Mouse (Mus musculus) C2C12 (cell line): ENCODE data around the gene Clec1a. TPM values are rescaled to one million over a fixed set of nuclear protein-coding genes. Genes with fewer than 3 reads are reported as not detected.

Experiments used
- H3K27me3 ChIP-seq: one replicate; pipeline ENCODE4 v1.6.1; 2011; ENCODE audit not compliant: control insufficient read depth, insufficient read depth, insufficient read length
- H3K36me3 ChIP-seq: one replicate; pipeline ENCODE4 v1.6.1; 2011; ENCODE audit not compliant: control insufficient read depth, insufficient read depth
- H3K4me3 ChIP-seq: one replicate; pipeline ENCODE4 v1.5.1; 2011; ENCODE audit warnings: mild to moderate bottlenecking, control low read depth; ENCODE audit not compliant: poor library complexity, insufficient read depth, severe bottlenecking
- H3K79me2 ChIP-seq: one replicate; pipeline ENCODE4 v1.6.1; 2011; ENCODE audit not compliant: control insufficient read depth, insufficient read depth
- H3K79me3 ChIP-seq: one replicate; pipeline ENCODE4 v1.6.1; 2011; ENCODE audit warnings: low read depth, control low read depth
- H3ac ChIP-seq: one replicate; pipeline ENCODE3; 2011; ENCODE audit warnings: low read depth; ENCODE audit not compliant: control insufficient read depth, insufficient read length
- CEBPB ChIP-seq: IDR thresholded peaks from one replicate; pipeline ENCODE4 v1.6.1; 2011; ENCODE audit warnings: low read depth, mild to moderate bottlenecking, control low read depth, moderate library complexity
- CTCF ChIP-seq: IDR thresholded peaks from one replicate; pipeline ENCODE4 v1.5.1; 2011; ENCODE audit not compliant: control insufficient read depth, insufficient read depth, insufficient read length
- FOSL1 ChIP-seq: IDR thresholded peaks from one replicate; pipeline ENCODE4 v1.8.0; 2011; ENCODE audit warnings: mild to moderate bottlenecking, low read length; ENCODE audit not compliant: poor library complexity, insufficient read depth, severe bottlenecking
- MAX ChIP-seq: IDR thresholded peaks from one replicate; pipeline ENCODE4 v1.6.1; 2011; ENCODE audit warnings: mild to moderate bottlenecking, control low read depth
- MYOD1 ChIP-seq: IDR thresholded peaks from one replicate; pipeline ENCODE4 v1.6.1; 2011; ENCODE audit warnings: low read depth; ENCODE audit not compliant: control insufficient read depth, insufficient read length
- MYOG ChIP-seq: IDR thresholded peaks from one replicate; pipeline ENCODE4 v1.6.1; 2011; ENCODE audit not compliant: control insufficient read depth, insufficient read length; ENCODE audit errors: extremely low read depth
- USF1 ChIP-seq: IDR thresholded peaks from one replicate; pipeline ENCODE4 v1.6.1; 2011; ENCODE audit warnings: low read depth, mild to moderate bottlenecking, control low read depth, moderate library complexity
- polyA plus RNA-seq: library from polyadenylated mRNA; unstranded; fragments of >200 nt; fragmentation: generic; extraction: Trizol; gene quantifications from one replicate; pipeline ENCODE4 v1.2.1, GENCODE M21; 2012; ENCODE audit warnings: missing spikeins

The Clec1a gene
- polyA plus RNA-seq, 1 experiment, result 0.18 TPM

DNA sequence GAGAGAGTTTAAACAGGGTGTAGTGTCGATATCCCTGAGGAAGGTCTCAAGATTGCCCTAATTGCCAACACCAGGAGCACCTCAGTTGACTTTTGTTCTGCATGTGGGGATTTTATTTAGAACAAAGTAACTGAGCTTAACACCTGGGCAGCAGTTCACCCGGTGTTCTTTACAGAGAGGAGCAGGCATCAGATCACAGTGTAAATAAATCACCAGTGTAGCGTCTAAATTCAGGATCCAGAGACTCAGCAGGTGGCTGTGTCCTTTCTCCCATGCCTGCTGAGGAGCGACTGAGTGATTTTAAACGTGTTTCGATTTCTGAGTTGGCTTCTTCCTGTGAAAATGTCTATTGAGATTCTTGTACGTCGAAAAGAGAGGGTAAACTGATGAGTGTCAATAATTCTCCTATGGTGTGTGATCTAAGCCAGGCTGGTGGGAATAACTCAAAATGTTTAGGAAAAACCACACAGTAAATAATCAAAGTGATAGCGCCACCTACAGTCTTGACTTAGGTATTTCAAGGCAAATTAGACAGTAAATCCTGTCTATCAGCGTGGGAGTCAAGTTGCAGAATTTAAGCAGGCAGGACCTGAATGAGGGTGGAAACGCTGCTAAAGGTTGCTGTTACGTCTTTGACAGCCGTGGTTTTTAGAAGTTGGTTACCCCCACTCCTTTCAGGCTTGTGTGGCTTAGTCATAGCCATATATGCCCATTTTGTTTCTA is 24.8 kb upstream of the Clec1a start:
- TF ChIP-seq CTCF, result no peak
- TF ChIP-seq CEBPB, result no peak
- TF ChIP-seq MYOG, result no peak
- TF ChIP-seq USF1, result no peak
- TF ChIP-seq MAX, result no peak
- no peak for TF ChIP-seq MYOD1
- no peak for TF ChIP-seq FOSL1
- H3K27me3 ChIP-seq, result no peaks in the 10 kb centered on the region
- no peaks in the 10 kb centered on the region for H3K79me3 ChIP-seq
- H3ac ChIP-seq, result no peak overlapping the region
- H3K79me2 ChIP-seq, result no peaks in the 10 kb centered on the region
- no peaks in the 10 kb centered on the region for H3K36me3 ChIP-seq
- H3K4me3 ChIP-seq, result no peak overlapping the region

DNA sequence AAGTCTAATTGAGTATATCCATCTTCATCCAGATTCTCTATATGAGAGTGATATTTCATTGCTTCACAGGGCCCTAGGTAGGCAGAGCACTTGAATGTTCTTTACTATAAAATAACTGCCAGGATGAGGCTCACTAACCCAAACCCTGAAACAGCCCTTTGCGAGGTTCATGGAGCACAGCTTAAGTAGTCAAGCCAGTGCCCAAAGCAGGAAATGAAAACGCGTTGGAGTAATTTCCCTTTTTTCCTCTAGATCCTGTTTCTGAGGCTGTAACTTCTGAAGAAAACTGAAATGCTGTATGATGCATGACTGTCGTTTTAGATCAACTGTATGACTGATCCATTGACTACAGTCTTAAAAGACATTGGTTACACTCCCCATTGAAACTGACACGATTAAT is 20.8 kb upstream of the Clec1a start:
- H3K36me3 ChIP-seq, result no peaks in the 10 kb centered on the region
- no peaks in the 10 kb centered on the region for H3K79me2 ChIP-seq
- H3K4me3 ChIP-seq, result no peak overlapping the region
- no peak overlapping the region for H3ac ChIP-seq
- no peaks in the 10 kb centered on the region for H3K27me3 ChIP-seq
- no peak for TF ChIP-seq MAX
- no peak for TF ChIP-seq CEBPB
- no peak for TF ChIP-seq FOSL1
- no peak for TF ChIP-seq USF1
- no peak for TF ChIP-seq MYOD1
- no peak for TF ChIP-seq MYOG
- no peak for TF ChIP-seq CTCF
- H3K79me3 ChIP-seq, result no peaks in the 10 kb centered on the region

- TF ChIP-seq MAX, result no peak
- Histone ChIP-seq H3K79me3 (no peaks in the 10 kb centered on the region), H3K27me3 (no peaks in the 10 kb centered on the region), H3K79me2 (no peaks in the 10 kb centered on the region), H3K4me3 (no peak overlapping the region), H3K36me3 (no peaks in the 10 kb centered on the region), H3ac (no peak overlapping the region)
These were observed 19.6 kb upstream of the Clec1a start for GRCm38 (mm10) chr6:129471386-129471785.

- no peaks in the 10 kb centered on the region for H3K79me2 ChIP-seq
- TF ChIP-seq USF1 (no peak), MAX (no peak), FOSL1 (no peak), CTCF (no peak), MYOG (no peak), CEBPB (no peak), MYOD1 (no peak)
- no peaks in the 10 kb centered on the region for H3K27me3 ChIP-seq
- H3ac ChIP-seq, result no peak overlapping the region
- no peaks in the 10 kb centered on the region for H3K79me3 ChIP-seq
- no peak overlapping the region for H3K4me3 ChIP-seq
- H3K36me3 ChIP-seq, result no peaks in the 10 kb centered on the region
These were observed 2.1 kb downstream of the Clec1a start for GRCm38 (mm10) chr6:129449743-129450142.

DNA sequence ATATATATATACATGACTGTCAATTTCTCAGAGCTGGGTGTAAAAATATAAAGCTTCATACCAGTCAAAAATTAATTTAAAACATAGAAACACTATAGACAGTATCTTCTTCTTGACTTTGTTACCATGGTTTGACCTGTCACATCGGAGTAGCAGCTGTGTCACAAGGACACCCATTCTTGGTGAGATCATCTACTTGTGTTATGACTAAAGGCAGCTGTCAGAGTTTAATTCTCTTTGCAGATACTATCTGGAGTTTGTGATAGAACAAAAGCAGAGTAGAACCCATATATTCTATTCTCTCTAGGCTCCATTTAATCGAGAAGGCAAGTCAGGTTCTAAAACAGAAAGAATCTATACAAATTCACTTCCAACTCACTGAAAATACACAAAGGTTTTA is 13.8 kb downstream of the Clec1a start:
- Histone ChIP-seq H3K79me2 (no peaks in the 10 kb centered on the region), H3K36me3 (no peaks in the 10 kb centered on the region), H3ac (no peak overlapping the region), H3K4me3 (no peak overlapping the region), H3K27me3 (no peaks in the 10 kb centered on the region), H3K79me3 (no peaks in the 10 kb centered on the region)
- TF ChIP-seq MYOD1, result peak; percentile 12
- TF ChIP-seq CTCF, result no peak
- TF ChIP-seq FOSL1, result no peak
- TF ChIP-seq MAX, result no peak
- TF ChIP-seq USF1, result no peak
- no peak for TF ChIP-seq MYOG
- TF ChIP-seq CEBPB, result no peak

DNA sequence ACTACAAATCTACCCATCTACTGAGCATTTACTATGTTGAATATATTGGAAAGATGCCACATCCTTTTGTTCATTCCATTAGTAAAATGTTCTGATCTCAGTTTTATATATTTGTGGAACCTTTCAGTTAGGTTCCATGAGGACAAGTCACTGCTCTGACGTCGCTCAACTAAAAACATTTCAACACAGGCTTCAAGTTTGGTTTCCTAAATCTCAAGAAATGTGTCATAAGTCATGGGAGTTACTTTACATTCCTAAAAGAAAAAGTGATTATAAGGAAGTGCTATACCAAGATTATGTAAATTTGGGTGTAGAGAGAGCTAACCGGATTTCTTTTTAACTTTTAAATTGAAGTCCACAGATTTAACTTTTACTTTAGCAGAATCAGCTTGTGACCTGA is 15.8 kb downstream of the Clec1a start:
- H3K27me3 ChIP-seq, result no peaks in the 10 kb centered on the region
- H3K4me3 ChIP-seq, result no peak overlapping the region
- H3K36me3 ChIP-seq, result no peaks in the 10 kb centered on the region
- H3K79me3 ChIP-seq, result no peaks in the 10 kb centered on the region
- H3K79me2 ChIP-seq, result no peaks in the 10 kb centered on the region
- TF ChIP-seq USF1, result no peak
- no peak for TF ChIP-seq MYOD1
- H3ac ChIP-seq, result no peak overlapping the region
